Mouse (Mus musculus) Patski (cell line): ENCODE measurements at regions not wholly inside any gene's neighbourhood (a gene's known extent, or its start where the extent isn't known, plus 50 kb on each side); places are given as distances from the start of the nearest gene placed in this dataset.

ENCODE experiments used
- ATAC-seq: fragments of 100-300 bp; one replicate; pipeline ENCODE4 v1.8.0; 2021
- CTCF ChIA-PET: fragments of 350-600 bp; sonication (Branson Sonifier 250); formaldehyde crosslinking; loops from one replicate; lab custom pipeline; 2022; ENCODE audit warnings: inconsistent platforms; lab: Charles Lee
- POLR2A ChIA-PET: fragments of 350-600 bp; sonication (Branson Sonifier 250); formaldehyde crosslinking; loops from one replicate; lab custom pipeline; 2022; ENCODE audit warnings: antibody characterized with exemption, inconsistent platforms; lab: Charles Lee
- DNase-seq: peaks from one replicate; pipeline ENCODE4 v3.0.0-alpha.2; 2011; ENCODE audit warnings: low read depth, low spot score
- H3K27me3 ChIP-seq: fragments of 371-371 bp; one replicate; pipeline ENCODE4 v1.5.1; 2021
- CTCF ChIP-seq: fragments of 100-300 bp; IDR thresholded peaks from one replicate; pipeline ENCODE4 v1.5.1; 2021
- in situ Hi-C: fragments of 300-500 bp; cut with MboI; formaldehyde crosslinking; loops from 3 replicates; pipeline ENCODE4 v1.11.1; 2018; ENCODE audit warnings: low pct_unique_long_range_greater_than_20kb, mixed read lengths

DNA sequence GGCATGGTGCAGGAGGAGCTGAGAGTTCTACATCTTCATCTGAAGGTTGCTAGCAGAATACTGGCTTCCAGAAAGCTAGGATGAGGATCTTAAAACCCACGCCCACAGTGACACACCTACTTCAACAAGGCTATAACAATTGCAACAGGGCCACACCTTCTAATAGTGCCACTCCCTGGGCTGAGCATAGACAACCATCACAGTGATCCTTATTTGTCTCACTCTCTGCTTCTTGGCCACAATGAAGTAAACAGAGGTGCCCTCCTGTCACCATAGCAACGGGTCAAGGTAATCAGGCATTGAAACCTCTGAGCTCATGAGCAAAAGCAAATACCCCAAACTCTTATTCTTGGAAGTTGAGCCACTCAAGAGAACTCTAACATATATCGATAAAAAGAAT, 82.3 kb upstream of the Mylip start:
- no peak for TF ChIP-seq CTCF
- in situ Hi-C loops, result no loop called here
- POLR2A ChIA-PET, result interaction anchor here (0.6 kb wide), 1 partner anchor 55 kb away, joined by 3 read pairs; no protein-coding TSS in a partner anchor
- ATAC-seq, result no peak
- CTCF ChIA-PET, result no interaction called here
- H3K27me3 ChIP-seq, result no peaks in the 10 kb centered on the region
- no peak for DNase-seq

GRCm38 (mm10) chr13:45319646-45320045, 69.9 kb upstream of the Mylip start:
- in situ Hi-C loops, result no loop called here
- POLR2A ChIA-PET, result interaction anchor here (0.6 kb wide), 1 partner anchor 140 kb away, joined by 6 read pairs; no protein-coding TSS in a partner anchor
- CTCF ChIA-PET, result no interaction called here
- H3K27me3 ChIP-seq, result peaks cover 19% of the 10 kb centered on the region
- DNase-seq, result no peak
- TF ChIP-seq CTCF, result no peak
- ATAC-seq, result no peak

DNA sequence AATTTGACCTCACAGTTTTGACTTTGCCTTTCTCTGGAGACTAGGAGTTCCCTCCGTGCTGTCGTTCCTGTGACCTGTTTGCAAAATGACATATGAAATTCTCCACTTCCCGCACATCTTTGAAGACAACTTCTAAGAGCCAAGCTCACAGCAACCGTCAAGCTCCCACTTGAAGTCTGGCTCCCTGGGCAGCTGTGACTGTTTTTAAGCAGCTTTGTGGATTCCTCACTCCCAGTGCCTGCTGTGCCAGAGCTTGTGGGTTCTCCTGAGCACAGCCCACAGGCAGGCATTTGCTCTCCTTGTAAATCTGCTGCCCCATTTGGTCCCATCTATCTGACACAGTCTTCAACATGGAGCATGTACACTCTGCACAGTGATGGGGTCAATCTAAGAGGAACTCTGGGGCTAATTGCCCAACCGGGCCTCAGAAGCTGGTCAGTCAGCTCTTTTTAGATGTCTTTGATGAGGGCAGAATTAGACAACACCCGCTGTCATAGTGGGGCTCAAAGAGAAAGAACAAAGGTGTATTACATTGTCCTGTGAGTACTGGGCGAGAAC, 63.7 kb upstream of the Mylip start:
- no peak for ATAC-seq
- peaks cover 16% of the 10 kb centered on the region for H3K27me3 ChIP-seq
- no peak for DNase-seq
- ChIA-PET CTCF (no interaction called here), POLR2A (no interaction called here)
- in situ Hi-C loops, result no loop called here
- TF ChIP-seq CTCF, result no peak

- in situ Hi-C loops, result no loop called here
- ATAC-seq, result no peak
- peaks cover 10% of the 10 kb centered on the region for H3K27me3 ChIP-seq
- TF ChIP-seq CTCF, result no peak
- CTCF ChIA-PET, result no interaction called here
- DNase-seq, result no peak
- POLR2A ChIA-PET, result no interaction called here
Observed at GRCm38 (mm10) chr13:45326751-45327150, 62.8 kb upstream of the Mylip start.

DNA sequence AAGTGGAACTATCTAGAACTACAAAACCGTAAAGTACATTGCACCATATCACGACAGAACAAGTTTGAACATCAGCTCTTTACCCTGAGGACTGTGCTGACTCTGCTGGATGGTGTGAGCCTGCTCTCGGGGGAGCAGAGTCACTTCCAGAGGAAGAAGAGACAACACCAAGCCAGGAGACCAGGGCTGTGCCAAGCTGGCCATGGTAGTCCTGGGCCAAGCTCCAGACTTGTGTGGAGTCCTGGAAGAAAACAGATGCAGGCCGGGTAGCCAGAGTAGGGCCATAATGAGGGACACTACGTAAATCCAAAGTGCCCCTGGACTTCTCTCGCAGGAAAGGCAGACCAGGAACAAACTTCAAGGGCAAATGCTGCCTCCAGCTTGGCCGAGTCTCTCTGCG, 59.0 kb upstream of the Mylip start:
- DNase-seq (no peak), ATAC-seq (no peak)
- peaks cover 8% of the 10 kb centered on the region for H3K27me3 ChIP-seq
- POLR2A ChIA-PET, result no interaction called here
- TF ChIP-seq CTCF, result no peak
- in situ Hi-C loops, result no loop called here
- CTCF ChIA-PET, result no interaction called here

GRCm38 (mm10) chr13:45332031-45332430, 57.5 kb upstream of the Mylip start:
- TF ChIP-seq CTCF, result no peak
- ATAC-seq (no peak), DNase-seq (no peak)
- peaks cover 4% of the 10 kb centered on the region for H3K27me3 ChIP-seq
- CTCF ChIA-PET, result no interaction called here
- in situ Hi-C loops, result no loop called here
- POLR2A ChIA-PET, result no interaction called here

- in situ Hi-C loops, result no loop called here
- no peak for TF ChIP-seq CTCF
- peaks cover 4% of the 10 kb centered on the region for H3K27me3 ChIP-seq
- CTCF ChIA-PET, result no interaction called here
- DNase-seq (no peak), ATAC-seq (no peak)
- POLR2A ChIA-PET, result no interaction called here
Observed at GRCm38 (mm10) chr13:45333634-45334033, 55.9 kb upstream of the Mylip start.
